Mouse (Mus musculus) adrenal gland, adult 2 months (tissue): ENCODE results near the gene Ccdc82. TPM values are rescaled to one million over a fixed set of nuclear protein-coding genes. Genes with fewer than 3 reads are reported as not detected.

Experiments used
- DNase-seq: peaks from one replicate; pipeline ENCODE4 v3.0.0; 2021
- long read RNA-seq: library from polyadenylated mRNA; stranded (forward); transcript quantifications from one replicate; pipeline ENCODE4 v2.0.0, GENCODE M21; 2021
- polyA plus RNA-seq: library from polyadenylated mRNA; depleted of rRNA; stranded (reverse); fragments of >200 nt; gene quantifications from 2 replicates; pipeline ENCODE4 v1.2.3, GENCODE M21; 2012; rRNA removed
- total RNA-seq, 2 experiments: library from RNA; stranded (reverse); gene quantifications; 2 replicates each; pipeline ENCODE4 v1.2.3; 2021

Ccdc82 gene
- total RNA-seq (10 to 100 TPM; 12.8 to 15.0 TPM), polyA plus RNA-seq (2.0 and 2.1 TPM in 2 replicates)
- long read RNA-seq, full-length matches to known transcripts, result 2 of 6 reads
- long read RNA-seq, partial matches to known transcripts, result 3 of 6 reads
- long read RNA-seq, other reads (novel, unspliced or antisense), result 1 of 6 reads

DNA sequence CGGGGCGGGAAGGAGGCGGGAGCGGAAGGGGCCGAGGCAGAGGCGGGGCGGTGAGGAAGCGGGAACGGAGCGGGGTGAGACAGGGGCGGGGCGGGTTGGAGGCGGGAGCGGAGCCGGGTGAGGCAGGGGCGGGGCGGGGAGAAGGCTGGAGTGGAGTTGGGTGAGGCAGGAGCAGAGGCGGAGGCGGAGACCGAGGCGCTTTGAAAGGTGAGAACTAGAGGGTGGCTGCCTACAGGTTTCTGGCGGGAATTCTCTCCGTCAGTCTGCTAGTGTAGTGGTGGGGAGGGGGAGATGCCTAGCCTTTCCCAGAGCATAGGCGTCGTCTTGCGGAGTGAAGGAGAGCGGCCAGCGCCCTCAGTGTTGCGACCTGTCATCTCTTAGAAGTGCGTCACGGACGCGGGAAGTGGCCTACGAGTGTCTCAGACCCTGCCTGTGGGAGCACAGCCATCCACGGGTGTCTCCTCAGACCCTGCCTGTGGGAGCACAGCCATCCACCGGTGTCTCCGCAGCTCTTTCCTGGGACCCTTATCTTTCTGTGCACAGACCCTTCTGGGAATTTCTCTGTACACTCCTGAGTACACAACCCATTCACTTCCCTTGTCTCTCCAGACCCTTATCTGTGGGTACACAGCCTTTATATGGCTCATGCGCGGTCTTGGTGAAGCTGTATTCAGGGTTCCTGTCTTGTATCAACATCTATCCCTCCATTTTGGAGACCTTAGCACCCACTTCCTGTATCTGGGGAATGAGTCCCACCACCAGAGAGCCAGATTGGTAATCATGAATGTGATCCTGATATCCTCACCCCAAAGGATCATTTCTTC lies at the start of gene Ccdc82:
TSS of gene Ccdc82 (plus strand) at position 141 of the 824 bp plus-strand sequence.
- DNase-seq, result peak; percentile 94

GRCm38 (mm10) chr9:13200079-13200478 lies 46.7 kb upstream of the Ccdc82 start:
- DNase-seq, result no peak

GRCm38 (mm10) chr9:13203109-13203508 lies 43.6 kb upstream of the Ccdc82 start:
- DNase-seq, result no peak

GRCm38 (mm10) chr9:13203681-13204080 lies 43.1 kb upstream of the Ccdc82 start:
- no peak for DNase-seq

GRCm38 (mm10) chr9:13206369-13206768 lies 40.4 kb upstream of the Ccdc82 start:
- no peak for DNase-seq

- no peak for DNase-seq
Measured at GRCm38 (mm10) chr9:13225872-13226271, 20.9 kb upstream of the Ccdc82 start.

DNA sequence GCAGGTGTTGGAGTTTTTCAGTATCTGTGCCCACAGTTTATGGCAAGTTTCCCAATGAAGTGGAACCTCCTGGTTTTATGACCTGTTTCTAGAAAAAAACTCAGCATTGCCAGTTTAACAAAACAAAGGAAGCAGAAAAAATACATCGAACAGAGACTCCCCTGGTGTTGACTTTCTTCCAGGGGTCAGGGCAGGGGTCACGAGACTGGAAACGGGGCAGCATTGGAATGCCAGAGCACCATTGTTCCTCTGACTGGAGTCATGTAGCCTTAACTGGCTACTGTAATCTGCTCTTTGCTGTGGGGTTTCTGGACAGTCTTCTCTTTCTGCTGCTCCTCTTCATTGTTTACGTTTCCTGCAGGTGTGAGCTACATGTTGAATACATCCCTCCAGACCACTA lies 16.2 kb upstream of the Ccdc82 start:
- no peak for DNase-seq

- DNase-seq, result peak; percentile 10
Measured at GRCm38 (mm10) chr9:13231545-13232216, 15.1 kb upstream of the Ccdc82 start.

DNA sequence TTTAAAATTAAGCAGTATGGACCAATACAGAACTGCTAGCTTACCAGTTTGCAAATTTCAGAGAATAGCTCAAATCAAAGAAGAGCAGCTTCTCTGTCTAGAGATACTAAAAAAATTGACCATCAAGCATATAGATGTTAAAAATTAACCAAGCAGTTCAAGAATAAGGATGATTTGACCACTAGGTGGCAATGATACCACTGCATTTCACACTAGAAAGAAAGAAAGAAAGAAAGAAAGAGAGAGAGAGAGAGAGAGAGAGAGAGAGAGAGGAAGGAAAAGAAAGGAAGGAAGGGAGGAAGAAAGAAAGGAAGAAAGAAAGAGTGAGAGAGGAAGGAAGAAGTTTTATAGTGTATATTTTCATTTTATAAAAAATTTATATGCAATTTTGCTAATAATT lies 4.4 kb upstream of the Ccdc82 start:
- no peak for DNase-seq

- peak; percentile 49 for DNase-seq
Measured at GRCm38 (mm10) chr9:13245481-13245880, 1.3 kb upstream of the Ccdc82 start, which contains the start of gene Jrkl. TSS of gene Jrkl (minus strand) at chr9:13245829.

DNA sequence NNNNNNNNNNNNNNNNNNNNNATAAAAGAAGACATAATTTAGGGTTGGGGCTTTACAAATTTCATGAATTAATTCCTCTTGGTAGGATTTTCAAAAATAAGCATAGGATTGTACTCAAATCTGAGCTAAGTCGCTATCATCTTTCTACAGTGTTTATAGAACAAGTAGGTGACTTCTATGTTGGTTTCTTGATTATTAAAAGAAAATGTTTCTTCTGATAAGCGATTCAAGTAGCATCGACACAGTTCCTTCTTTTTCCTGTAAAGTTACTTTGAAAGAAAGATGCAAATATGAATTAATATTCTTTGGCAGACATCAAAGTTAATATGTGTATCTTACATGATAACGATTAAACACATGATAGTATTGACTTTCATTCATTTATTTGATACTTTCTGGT lies 1.3 kb downstream of the Ccdc82 start:
- no peak for DNase-seq

GRCm38 (mm10) chr9:13251251-13251650 lies 4.5 kb downstream of the Ccdc82 start:
- DNase-seq, result no peak

GRCm38 (mm10) chr9:13256726-13257125 lies 10.0 kb downstream of the Ccdc82 start:
- no peak for DNase-seq

- DNase-seq, result no peak
Measured at GRCm38 (mm10) chr9:13258173-13258572, 11.4 kb downstream of the Ccdc82 start.

DNA sequence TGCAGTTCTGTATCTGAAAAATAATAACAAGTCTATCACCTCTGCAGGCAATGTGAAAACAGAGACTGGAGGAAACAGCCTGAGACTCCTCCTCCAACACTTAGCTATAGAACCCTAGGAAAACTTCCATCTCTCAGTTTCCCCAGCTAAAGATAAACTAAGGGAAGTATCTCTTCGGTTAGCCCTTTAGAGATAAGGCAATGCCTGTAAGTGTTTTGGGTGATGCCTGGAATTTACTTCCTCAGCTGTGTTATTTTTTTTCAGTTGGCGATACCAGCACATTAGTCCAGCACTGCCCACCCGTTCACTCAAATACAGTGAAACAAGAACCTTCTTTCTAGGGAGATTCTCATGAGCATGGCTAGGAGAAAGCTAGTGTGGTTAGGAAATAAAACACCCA lies 14.2 kb downstream of the Ccdc82 start:
- no peak for DNase-seq

GRCm38 (mm10) chr9:13273219-13273618 lies 26.5 kb downstream of the Ccdc82 start:
- no peak for DNase-seq

- no peak for DNase-seq
Measured at GRCm38 (mm10) chr9:13287482-13287881, 40.7 kb downstream of the Ccdc82 start.

DNA sequence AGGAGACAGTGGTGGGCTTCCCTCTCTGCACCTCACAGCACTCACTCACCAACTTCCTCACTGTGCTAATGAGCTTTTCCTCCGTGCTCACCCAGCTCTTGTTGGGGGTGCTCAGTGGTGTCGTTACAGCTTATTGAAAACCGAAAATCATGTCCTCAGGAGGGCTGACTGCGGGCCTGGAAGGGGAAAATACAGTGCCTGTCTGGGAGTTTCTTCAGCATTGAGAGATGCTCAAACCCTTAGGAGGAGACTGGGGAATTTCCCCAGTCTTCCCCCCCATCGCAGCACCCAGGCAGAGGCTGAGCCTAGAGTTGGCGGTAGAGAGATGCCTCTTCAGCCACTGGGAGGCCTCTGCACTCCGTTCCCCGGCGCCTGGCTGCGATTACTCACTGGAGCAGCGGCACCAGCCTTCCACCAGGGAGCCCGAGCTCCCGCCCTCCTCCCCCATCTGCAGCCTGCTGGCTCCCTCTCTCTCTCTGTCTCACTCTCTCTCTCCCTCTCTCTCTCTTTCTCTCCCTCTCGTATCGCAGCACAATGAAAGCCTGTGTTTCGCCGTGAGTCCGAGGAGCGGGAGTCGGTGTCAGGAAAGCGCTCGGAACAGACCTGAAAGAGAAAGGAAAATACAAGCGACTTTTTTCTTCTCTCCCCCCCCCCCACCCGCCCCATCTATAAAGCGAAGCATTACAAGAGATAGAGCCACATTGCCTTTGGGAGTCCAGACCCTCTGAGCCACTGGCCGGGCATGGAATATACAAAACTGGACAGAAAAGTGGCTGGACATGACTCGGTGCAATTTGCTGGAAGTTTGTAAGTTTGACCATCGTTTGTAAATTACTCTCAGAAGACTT lies 49.7 kb downstream of the Ccdc82 start:
- peak; percentile 94 for DNase-seq

- peak; percentile 45 for DNase-seq
Measured at GRCm38 (mm10) chr9:13297122-13297667, 50.4 kb downstream of the Ccdc82 start.

GRCm38 (mm10) chr9:13297668-13298512 lies 51.1 kb downstream of the Ccdc82 start, which contains the start of gene Maml2:
TSS of gene Maml2 (plus strand) at chr9:13297957.
- DNase-seq, result peak; percentile 71

DNA sequence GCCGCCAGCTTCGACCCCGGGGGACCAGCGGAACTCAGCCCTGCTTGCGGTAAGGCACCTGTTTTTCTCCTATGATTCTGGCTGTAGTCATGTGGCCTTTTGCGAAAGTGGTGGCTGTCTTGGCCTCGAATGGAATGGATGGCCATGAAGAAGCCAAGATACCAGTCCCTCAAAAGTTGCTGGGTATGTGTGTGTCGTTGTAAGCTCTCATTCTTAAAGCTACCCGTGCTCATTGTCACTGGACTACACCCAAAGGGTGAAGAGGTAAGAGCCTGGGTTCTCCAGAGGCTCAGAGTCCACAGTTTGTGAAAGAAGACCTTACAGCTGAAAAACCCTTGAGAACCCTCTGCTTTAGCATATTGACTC lies 51.7 kb downstream of the Ccdc82 start:
- no peak for DNase-seq
